Mouse (Mus musculus): ENCODE measurements around the gene Flvcr1. TPM values are rescaled to one million over a fixed set of nuclear protein-coding genes. Genes with fewer than 3 reads are reported as not detected.
A peak's percentile ranks its signal among the peaks of the same experiment; 100 is the strongest.

Gene Flvcr1
- polyA plus RNA-seq, 1 experiment from 2014 or later, result 5.6 TPM

DNA sequence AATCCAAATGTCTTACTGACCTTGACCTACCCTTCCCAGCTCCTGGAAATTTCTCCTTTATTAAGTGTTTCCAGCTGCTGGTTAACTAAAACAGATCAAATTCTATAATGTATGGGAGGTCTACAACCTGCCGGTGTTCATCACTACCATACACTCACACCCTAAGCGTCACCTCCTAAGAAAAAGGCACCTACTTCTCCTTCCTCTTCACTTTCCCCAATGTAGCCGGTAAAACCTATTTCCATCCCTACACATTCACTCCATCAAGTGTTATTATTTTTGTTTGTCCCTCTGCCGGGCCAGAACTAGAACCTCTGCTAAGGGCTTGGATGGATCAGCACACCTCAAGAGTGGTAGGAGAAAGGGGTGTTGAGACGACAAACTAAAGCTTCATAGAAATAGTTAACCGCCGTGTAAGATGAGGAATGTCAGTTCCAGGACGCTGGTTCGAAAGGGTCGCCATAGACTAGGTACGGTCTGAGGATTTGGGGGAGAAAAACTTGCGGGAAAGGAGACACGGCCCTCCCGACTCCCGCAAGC lies 36.4 kb upstream of the Flvcr1 start:
- Histone ChIP-seq H3K27me3 (no peaks in the 10 kb centered on the region), H3K27ac (peak overlapping the region; percentile 69; the same call in 1 of the 2 replicates), H3K9ac (peak overlapping the region; percentile 82), H3K36me3 (no peaks in the 10 kb centered on the region), H3K9me3 (no peaks in the 10 kb centered on the region), H3K4me3 (peak overlapping the region; percentile 81), H3K4me1 (replicated peaks) (peaks cover 18% of the 10 kb centered on the region), H3K4me2 (peak overlapping the region; percentile 95)
- 5% methylated on average over 15 of the region's 15 CpGs for WGBS
- peak; percentile 60; the same call in 1 of the 2 replicates for ATAC-seq (ENCODE audit: low FRiP score)

- no peak overlapping the region for H3K4me3 ChIP-seq
- H3K9ac ChIP-seq, result no peak overlapping the region
- WGBS, result 77% methylated on average over 3 of the region's 3 CpGs
- H3K27ac ChIP-seq, result no peak overlapping the region
- no peaks in the 10 kb centered on the region for H3K36me3 ChIP-seq
- no peak for ATAC-seq (ENCODE audit: low FRiP score)
- no peaks in the 10 kb centered on the region for H3K9me3 ChIP-seq
- peaks cover 8% of the 10 kb centered on the region; the same call in 1 of the 2 replicates for H3K4me1 ChIP-seq (replicated peaks)
- H3K4me2 ChIP-seq, result no peak overlapping the region
- H3K27me3 ChIP-seq, result no peaks in the 10 kb centered on the region
Observed at GRCm38 (mm10) chr1:191057461-191057860, 31.5 kb upstream of the Flvcr1 start.

- no peak overlapping the region for H3K9ac ChIP-seq
- no peak overlapping the region for H3K4me3 ChIP-seq
- H3K9me3 ChIP-seq, result no peaks in the 10 kb centered on the region
- WGBS, result 80% methylated on average over 2 of the region's 2 CpGs
- no peak overlapping the region for H3K4me2 ChIP-seq
- no peak for ATAC-seq (ENCODE audit: low FRiP score)
- no peaks in the 10 kb centered on the region for H3K27me3 ChIP-seq
- no peaks in the 10 kb centered on the region for H3K36me3 ChIP-seq
- no peak overlapping the region for H3K27ac ChIP-seq
- H3K4me1 ChIP-seq (replicated peaks), result no peaks in the 10 kb centered on the region
Observed at GRCm38 (mm10) chr1:191055533-191055873, 29.5 kb upstream of the Flvcr1 start.

DNA sequence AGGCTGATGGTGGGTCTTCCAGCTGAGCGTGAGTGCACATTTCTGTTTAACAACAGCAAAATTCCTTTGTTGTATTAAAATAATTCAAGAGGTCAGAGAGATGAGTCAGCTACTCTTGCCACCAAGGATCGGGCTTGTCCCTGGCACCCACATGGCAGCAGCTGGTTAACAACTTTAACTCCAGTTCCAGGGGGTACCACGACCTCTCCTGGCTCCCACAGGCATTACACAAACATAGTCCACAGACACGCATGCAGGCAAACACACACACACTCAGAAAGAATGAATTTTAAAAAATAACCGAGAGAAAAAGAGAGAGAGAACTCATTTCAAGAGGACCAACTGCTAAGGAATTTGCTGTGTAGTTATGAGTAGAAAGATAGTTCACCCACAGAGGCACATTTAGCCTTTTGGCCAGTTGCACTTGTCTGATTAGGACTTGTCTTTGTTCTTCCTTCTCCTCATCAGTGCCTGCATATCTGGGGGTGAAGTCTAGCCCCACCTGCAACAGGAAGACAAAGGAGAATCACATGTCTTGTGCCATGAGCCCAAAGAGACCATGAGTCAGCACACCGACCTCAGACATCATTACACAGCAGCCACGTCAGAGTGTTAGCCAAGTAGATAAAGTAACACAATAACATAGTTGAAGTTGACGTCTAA lies 29.0 kb upstream of the Flvcr1 start:
- H3K9me3 ChIP-seq, result no peaks in the 10 kb centered on the region
- ATAC-seq (ENCODE audit: low FRiP score), result no peak
- WGBS, result 79% methylated on average over 8 of the region's 8 CpGs
- H3K9ac ChIP-seq, result no peak overlapping the region
- no peaks in the 10 kb centered on the region for H3K4me1 ChIP-seq (replicated peaks)
- H3K4me2 ChIP-seq, result no peak overlapping the region
- no peak overlapping the region for H3K27ac ChIP-seq
- H3K36me3 ChIP-seq, result no peaks in the 10 kb centered on the region
- H3K4me3 ChIP-seq, result no peak overlapping the region
- no peaks in the 10 kb centered on the region for H3K27me3 ChIP-seq

DNA sequence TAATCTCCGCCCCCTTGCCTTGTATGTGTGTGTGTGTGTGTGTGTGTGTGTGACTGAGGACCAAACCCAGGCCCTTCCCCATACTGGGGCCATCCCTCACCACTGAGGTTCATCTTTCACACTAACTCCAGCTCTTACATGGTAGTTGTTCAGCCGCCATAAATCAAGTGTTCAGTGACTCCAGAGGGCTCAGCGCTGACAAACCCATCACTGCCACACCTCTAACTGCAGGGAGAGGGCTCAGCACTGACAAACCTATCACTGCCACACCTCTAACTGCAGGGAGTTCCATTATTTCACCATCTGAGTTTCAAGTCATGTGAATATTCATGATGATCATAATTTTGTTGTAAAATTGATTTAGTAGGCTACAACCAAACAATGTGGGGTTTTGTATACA lies 27.6 kb upstream of the Flvcr1 start:
- Histone ChIP-seq H3K27ac (no peak overlapping the region), H3K27me3 (no peaks in the 10 kb centered on the region), H3K4me3 (no peak overlapping the region), H3K4me1 (replicated peaks) (no peaks in the 10 kb centered on the region), H3K36me3 (no peaks in the 10 kb centered on the region), H3K9ac (no peak overlapping the region), H3K4me2 (no peak overlapping the region), H3K9me3 (no peaks in the 10 kb centered on the region)
- WGBS, result 90% methylated on average over 3 of the region's 3 CpGs
- ATAC-seq (ENCODE audit: low FRiP score), result no peak

DNA sequence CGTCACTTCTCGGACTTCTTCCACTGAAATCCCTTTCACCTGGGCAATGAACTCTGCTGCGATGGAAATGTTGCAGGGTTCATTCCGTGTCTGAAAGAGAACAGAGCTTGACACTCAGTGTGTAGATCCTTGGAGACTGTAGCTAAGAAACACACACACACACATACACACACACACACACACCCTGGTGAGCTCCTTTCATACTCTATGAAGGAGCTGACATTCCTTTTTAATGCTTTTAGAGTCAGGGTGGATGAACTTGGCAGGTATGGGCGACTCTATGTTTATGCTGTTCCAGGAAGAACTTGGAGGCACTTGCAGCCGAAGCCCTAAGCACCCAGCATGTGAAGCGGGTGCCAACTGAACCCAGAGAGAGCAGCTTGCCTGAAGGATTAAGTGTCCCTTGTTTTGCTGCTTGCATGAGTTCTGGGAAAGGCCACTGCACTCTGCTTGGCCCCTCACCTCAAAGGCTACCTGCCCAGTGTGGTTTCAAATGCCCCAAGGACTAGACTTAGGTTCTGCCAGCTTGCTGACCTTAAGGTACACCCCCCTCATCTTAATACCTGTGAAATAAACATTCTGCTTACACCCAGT lies 20.4 kb upstream of the Flvcr1 start:
- no peak overlapping the region for H3K4me3 ChIP-seq
- H3K9ac ChIP-seq, result no peak overlapping the region
- H3K27me3 ChIP-seq, result no peaks in the 10 kb centered on the region
- 71% methylated on average over 7 of the region's 7 CpGs for WGBS
- H3K36me3 ChIP-seq, result no peaks in the 10 kb centered on the region
- no peak overlapping the region for H3K4me2 ChIP-seq
- no peaks in the 10 kb centered on the region for H3K9me3 ChIP-seq
- H3K27ac ChIP-seq, result no peak overlapping the region
- no peak for ATAC-seq (ENCODE audit: low FRiP score)
- no peaks in the 10 kb centered on the region for H3K4me1 ChIP-seq (replicated peaks)

DNA sequence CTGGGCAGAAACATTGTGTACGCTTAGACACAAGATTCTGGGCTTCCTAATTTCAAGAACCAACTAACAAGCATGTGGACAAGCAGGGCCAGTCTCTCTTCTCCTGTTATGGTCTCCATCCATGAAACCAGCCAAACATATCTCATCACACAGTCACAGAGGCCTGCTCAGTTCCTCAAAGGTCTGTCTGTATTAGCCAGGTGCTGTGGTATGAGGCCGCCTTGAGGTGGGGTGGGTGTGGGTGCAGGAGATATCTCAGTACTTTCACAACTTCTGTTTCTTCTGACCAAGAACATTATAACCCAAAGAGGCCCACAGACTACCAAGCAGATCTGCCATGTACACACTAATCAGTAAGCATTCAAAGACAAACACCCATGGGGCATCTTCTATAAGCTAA lies 19.3 kb upstream of the Flvcr1 start:
- H3K4me1 ChIP-seq (replicated peaks), result no peaks in the 10 kb centered on the region
- H3K4me2 ChIP-seq, result no peak overlapping the region
- H3K4me3 ChIP-seq, result no peak overlapping the region
- H3K9ac ChIP-seq, result no peak overlapping the region
- no peaks in the 10 kb centered on the region for H3K27me3 ChIP-seq
- no peaks in the 10 kb centered on the region for H3K36me3 ChIP-seq
- ATAC-seq (ENCODE audit: low FRiP score), result no peak
- H3K27ac ChIP-seq, result no peak overlapping the region
- H3K9me3 ChIP-seq, result no peaks in the 10 kb centered on the region
- 94% methylated on average over 2 of the region's 2 CpGs for WGBS

DNA sequence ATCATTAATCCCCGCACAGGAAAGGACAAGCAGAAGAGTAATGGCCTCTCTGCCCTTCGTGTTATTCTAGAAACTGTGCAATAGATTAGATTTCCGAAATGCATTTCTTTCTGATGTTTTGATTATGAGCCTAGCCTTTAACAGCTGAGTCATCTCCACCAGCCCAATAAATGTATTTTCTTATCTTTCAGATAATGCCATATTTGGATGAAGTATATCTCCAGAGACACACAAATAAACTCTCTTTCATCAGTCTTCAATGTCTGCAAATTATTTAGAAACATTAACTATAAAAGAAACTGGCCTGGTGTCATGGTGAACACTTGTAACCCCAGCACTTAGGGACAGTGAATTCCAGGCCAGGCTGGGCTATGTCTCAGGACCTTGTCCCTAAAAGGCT lies 16.7 kb upstream of the Flvcr1 start:
- WGBS, result 87% methylated on average over 3 of the region's 3 CpGs
- no peaks in the 10 kb centered on the region for H3K4me1 ChIP-seq (replicated peaks)
- no peak overlapping the region for H3K4me3 ChIP-seq
- H3K9ac ChIP-seq, result no peak overlapping the region
- no peaks in the 10 kb centered on the region for H3K36me3 ChIP-seq
- no peak overlapping the region for H3K4me2 ChIP-seq
- no peak for ATAC-seq (ENCODE audit: low FRiP score)
- H3K27me3 ChIP-seq, result no peaks in the 10 kb centered on the region
- H3K9me3 ChIP-seq, result no peaks in the 10 kb centered on the region
- no peak overlapping the region for H3K27ac ChIP-seq

DNA sequence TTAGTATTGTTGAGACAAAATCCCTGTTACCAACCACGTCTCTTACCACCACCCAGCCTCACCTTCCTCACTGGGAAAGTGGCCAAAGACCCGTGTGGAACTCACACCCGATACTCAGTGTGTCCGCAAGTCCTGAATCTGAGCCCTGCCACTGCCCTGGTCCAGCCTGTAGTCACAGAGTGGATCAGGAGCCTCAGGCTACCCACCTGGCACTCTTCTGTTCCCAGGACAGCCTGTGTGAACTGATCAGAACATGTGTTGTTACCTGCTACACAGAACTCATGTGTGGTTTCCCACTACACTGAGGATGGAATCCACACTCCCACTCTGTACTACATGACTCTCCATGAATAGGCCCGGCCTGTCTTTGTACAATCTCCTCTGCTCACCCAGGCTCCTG lies 16.1 kb upstream of the Flvcr1 start:
- no peaks in the 10 kb centered on the region for H3K4me1 ChIP-seq (replicated peaks)
- ATAC-seq (ENCODE audit: low FRiP score), result no peak
- no peaks in the 10 kb centered on the region for H3K27me3 ChIP-seq
- H3K27ac ChIP-seq, result no peak overlapping the region
- H3K4me3 ChIP-seq, result no peak overlapping the region
- no peak overlapping the region for H3K9ac ChIP-seq
- WGBS, result 90% methylated on average over 5 of the region's 5 CpGs
- no peak overlapping the region for H3K4me2 ChIP-seq
- H3K36me3 ChIP-seq, result no peaks in the 10 kb centered on the region
- H3K9me3 ChIP-seq, result no peaks in the 10 kb centered on the region

DNA sequence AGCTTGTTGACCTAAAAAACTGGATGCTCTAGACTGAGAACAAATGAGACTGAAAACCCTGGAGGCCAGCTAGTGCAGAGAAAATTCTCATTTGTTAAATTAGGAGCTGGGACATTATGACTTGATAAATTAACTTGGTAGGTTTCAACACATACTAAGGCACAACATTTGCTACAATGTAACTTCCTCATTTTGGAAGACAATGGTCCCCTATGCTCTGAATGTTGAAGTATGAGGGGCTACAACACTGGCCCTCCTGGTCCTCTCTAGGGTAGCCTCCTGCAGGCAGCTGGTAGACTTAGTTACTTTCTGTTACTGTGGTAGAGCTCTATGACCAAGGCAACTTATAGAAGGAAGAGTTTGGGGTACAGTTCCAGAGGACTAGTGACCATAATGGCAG lies 15.4 kb upstream of the Flvcr1 start:
- Histone ChIP-seq H3K4me2 (no peak overlapping the region), H3K4me1 (replicated peaks) (no peaks in the 10 kb centered on the region), H3K9me3 (no peaks in the 10 kb centered on the region), H3K9ac (no peak overlapping the region), H3K4me3 (no peak overlapping the region), H3K36me3 (no peaks in the 10 kb centered on the region), H3K27ac (no peak overlapping the region), H3K27me3 (no peaks in the 10 kb centered on the region)
- ATAC-seq (ENCODE audit: low FRiP score), result no peak

DNA sequence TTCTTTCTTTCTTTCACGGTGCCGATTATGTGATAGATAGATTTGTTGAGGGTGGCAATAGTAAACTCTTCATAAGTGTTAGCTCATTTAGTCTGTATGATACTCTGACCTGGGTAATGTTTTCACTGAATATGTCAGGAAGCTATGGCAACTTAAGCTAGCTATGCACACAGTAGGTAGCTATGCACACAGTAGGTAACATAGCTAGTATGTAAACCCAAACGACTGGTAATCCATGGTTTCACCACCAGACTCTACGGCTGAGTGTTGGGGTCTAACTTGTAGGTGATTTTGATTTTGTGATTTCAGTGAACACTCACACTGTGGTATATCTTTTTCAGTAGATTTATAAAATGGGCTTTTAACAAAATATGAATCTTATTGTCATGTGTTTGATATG lies 12.0 kb upstream of the Flvcr1 start:
- Histone ChIP-seq H3K9ac (no peak overlapping the region), H3K4me1 (replicated peaks) (no peaks in the 10 kb centered on the region), H3K4me3 (no peak overlapping the region), H3K9me3 (no peaks in the 10 kb centered on the region), H3K27ac (no peak overlapping the region), H3K27me3 (no peaks in the 10 kb centered on the region), H3K36me3 (no peaks in the 10 kb centered on the region), H3K4me2 (no peak overlapping the region)
- 92% methylated on average over 4 of the region's 4 CpGs for WGBS
- no peak for ATAC-seq (ENCODE audit: low FRiP score)

DNA sequence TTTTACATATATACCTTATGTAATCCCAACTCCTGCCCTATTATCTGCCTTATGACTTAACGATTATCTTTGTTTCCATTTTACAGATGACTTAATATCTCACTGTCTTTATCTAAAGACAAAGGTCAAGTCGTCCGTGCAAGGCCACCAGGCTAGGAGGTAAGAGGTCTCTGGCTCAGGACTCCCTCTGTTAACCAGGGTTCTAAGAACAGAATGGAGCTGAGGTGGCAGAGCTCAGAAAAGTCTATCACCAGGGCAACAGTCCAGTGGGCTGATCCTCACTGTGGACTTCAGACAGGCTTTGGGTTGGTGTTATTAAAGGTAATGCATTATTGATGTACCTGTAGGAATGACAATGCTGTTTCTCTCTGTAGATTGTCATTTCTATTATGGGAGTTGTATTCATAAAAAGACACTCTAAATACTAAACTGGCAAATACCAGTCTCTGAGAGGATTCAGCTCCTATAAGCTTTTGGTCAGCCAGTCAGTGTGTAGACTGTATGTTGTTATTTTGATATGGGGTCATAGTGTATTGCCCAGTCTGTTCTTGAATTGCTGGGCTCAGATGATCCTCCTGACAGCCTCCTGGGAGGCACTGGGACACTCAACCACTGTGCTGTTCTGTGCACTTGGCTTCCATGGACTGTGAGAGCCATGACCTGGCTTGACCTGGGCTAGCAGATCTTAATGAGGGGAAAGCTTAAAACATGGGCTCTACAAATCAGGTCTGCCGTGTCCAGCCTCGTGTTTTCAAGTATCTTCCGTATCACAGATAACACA lies 10.8 kb upstream of the Flvcr1 start, which contains the start of gene Spata45:
TSS of gene Spata45 (plus strand) at position 86 of the 781 bp plus-strand sequence.
- no peaks in the 10 kb centered on the region for H3K9me3 ChIP-seq
- H3K4me2 ChIP-seq, result no peak within 1 kb of the TSS
- 88% methylated on average over 6 of the region's 6 CpGs for WGBS
- H3K4me1 ChIP-seq (replicated peaks), result no peaks in the 10 kb centered on the region
- H3K4me3 ChIP-seq, result no peak within 1 kb of the TSS
- no peak for ATAC-seq (ENCODE audit: low FRiP score)
- no peak within 1 kb of the TSS for H3K9ac ChIP-seq
- no peaks in the 10 kb centered on the region for H3K27me3 ChIP-seq
- no peaks in the 10 kb centered on the region for H3K36me3 ChIP-seq
- no peak within 1 kb of the TSS for H3K27ac ChIP-seq
